Mouse (Mus musculus) bone marrow macrophage, adult 2 months (primary cell): ENCODE results near the gene Tnfsf9. TPM values are rescaled to one million over a fixed set of nuclear protein-coding genes. Genes with fewer than 3 reads are reported as not detected.

Experiments used
- H3K27ac ChIP-seq: 2 replicates; pipeline ENCODE4 v1.5.1; 2012; ENCODE audit warnings: low read depth, low read length; ENCODE audit not compliant: insufficient read depth
- H3K4me1 ChIP-seq: 2 replicates; pipeline ENCODE4 v1.6.1; 2012; ENCODE audit warnings: low read length; ENCODE audit not compliant: control insufficient read depth, insufficient read depth
- H3K4me3 ChIP-seq: 2 replicates; pipeline ENCODE4 v1.5.1; 2012; ENCODE audit warnings: mild to moderate bottlenecking, low read length, moderate library complexity; ENCODE audit not compliant: insufficient read depth
- CTCF ChIP-seq: IDR thresholded peaks from 2 replicates; pipeline ENCODE4 v1.5.1; 2012; ENCODE audit warnings: low read depth, mild to moderate bottlenecking, low read length, moderate library complexity
- POLR2A ChIP-seq: IDR thresholded peaks from 2 replicates; pipeline ENCODE4 v1.6.1; 2012; ENCODE audit warnings: mild to moderate bottlenecking, low read depth, low read length, borderline replicate concordance
- polyA plus RNA-seq: library from polyadenylated mRNA; stranded (reverse); fragments of >200 nt; gene quantifications from 2 replicates; pipeline ENCODE4 v1.2.4, GENCODE M21; 2012; ENCODE audit not compliant: missing spikeins, insufficient read depth, insufficient read length

Gene Tnfsf9
- polyA plus RNA-seq = 6.0 and 6.9 TPM in 2 replicates

DNA sequence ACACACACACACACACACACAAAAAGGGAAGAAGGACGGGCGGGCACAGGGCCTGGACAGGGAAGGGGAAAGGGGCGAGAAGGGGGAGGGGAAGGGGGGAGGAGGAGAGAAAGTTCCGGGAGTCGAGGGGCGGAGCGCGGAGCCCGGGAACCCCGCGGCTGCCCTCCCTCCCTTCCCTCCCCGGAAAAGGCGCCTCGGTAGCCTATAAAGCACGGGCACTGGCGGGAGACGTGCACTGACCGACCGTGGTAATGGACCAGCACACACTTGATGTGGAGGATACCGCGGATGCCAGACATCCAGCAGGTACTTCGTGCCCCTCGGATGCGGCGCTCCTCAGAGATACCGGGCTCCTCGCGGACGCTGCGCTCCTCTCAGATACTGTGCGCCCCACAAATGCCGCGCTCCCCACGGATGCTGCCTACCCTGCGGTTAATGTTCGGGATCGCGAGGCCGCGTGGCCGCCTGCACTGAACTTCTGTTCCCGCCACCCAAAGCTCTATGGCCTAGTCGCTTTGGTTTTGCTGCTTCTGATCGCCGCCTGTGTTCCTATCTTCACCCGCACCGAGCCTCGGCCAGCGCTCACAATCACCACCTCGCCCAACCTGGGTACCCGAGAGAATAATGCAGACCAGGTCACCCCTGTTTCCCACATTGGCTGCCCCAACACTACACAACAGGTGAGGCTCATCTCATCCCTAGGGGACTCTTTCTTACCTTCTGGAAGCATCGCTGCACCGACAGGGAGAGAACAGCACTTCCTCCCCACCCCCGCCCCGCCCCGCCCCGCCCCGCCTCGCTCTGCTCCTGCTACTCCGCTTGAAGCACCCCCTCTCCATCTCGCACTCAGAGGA, at the start of gene Tnfsf9:
TSS of gene Tnfsf9 (plus strand) at position 145 of the 854 bp plus-strand sequence.
- Histone ChIP-seq H3K27ac (peak within 1 kb of the TSS; percentile 83), H3K4me1 (peaks cover 53% of the 10 kb centered on the region), H3K4me3 (peak within 1 kb of the TSS; percentile 71)
- TF ChIP-seq POLR2A = no peak
- no peak for TF ChIP-seq CTCF

DNA sequence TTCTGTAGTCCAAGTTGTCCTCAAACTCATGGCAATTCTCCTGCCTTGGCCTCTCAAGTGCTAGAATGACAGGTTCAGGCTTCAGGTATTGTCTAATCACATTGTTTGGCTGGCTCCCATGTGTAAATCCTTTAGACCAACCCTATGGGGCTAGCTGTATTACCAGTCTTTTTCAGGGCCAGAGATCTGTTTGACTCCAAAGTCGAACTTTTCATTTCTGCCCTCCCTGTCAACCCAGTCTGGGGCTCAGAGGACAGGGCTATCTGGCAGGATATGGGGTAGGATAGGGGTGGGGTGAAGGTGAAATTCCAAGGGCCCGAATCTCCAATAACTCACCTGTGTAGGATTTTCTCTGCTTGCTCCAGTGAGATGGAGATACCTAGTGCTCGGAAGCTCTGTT, 48.9 kb upstream of the Tnfsf9 start:
- no peak overlapping the region for H3K4me3 ChIP-seq
- H3K27ac ChIP-seq = no peak overlapping the region
- H3K4me1 ChIP-seq = peaks cover 3% of the 10 kb centered on the region
- TF ChIP-seq POLR2A = no peak
- TF ChIP-seq CTCF = no peak

DNA sequence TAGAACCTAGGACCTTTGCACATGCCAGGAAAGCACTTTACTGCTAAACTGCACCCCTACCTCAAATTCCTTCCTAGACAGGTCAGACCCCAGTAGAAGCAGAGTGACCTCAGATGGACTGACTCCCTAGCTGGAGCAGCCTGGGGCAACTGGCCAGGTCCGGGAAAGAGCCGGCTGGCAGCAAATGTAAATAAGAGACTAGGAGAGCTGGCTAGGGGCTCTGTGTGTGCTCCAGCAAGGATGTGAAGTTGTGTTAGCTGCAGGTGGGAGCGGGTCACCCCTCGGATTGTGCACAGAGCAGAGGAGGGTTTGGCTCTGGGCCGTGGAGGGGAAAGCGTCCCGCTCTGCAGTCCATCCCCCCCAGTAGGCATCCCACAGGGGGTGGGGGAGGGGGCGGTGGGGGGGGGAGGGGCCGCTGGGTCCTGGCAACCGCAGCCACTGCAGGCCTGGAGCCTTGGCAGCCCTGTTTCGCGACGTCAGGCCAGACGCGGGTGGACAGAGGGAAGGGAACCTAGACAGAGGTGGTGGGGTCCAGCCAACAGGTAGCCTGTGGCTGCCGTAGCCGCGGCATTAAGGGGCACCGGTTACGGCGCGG, 46.1 kb upstream of the Tnfsf9 start, which contains the start of gene Crb3:
TSS of gene Crb3 (plus strand) at position 215 of the 595 bp plus-strand sequence.
- Histone ChIP-seq H3K4me3 (peak within 1 kb of the TSS; percentile 65), H3K27ac (no peak within 1 kb of the TSS), H3K4me1 (peaks cover 7% of the 10 kb centered on the region)
- no peak for TF ChIP-seq CTCF

DNA sequence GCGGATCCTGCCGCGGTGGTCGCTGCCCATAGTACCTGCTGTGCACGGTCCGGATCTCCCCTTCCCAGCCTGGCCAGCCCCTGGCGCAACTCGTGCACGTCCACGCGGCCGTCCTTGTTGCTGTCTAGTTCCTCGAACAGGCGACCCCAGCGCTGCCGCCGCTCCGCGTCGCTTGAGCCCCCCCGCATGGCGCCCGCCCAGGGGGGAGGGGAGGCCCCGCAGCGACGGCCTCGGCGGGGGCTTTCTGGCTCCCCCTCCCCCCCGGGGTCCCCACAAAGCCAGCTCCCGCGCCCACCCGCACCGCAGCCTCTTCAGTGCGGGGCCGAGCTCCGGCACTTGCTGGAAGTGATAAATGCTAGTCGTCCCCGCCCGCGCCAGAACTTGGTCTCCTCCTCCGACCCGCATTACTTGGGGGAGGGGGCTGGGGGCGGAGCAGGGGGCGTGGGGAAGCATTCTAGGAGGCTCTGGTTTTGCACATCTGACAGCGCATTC, 45.6 kb upstream of the Tnfsf9 start, which contains the start of gene Slc25a23:
TSS of gene Slc25a23 (minus strand) at position 378 of the 492 bp plus-strand sequence.
- TF ChIP-seq CTCF (no peak), POLR2A (no peak)
- H3K4me3 ChIP-seq = peak within 1 kb of the TSS; percentile 65
- peak within 1 kb of the TSS; percentile 38; the same call in 1 of the 2 replicates for H3K27ac ChIP-seq
- peaks cover 7% of the 10 kb centered on the region for H3K4me1 ChIP-seq

DNA sequence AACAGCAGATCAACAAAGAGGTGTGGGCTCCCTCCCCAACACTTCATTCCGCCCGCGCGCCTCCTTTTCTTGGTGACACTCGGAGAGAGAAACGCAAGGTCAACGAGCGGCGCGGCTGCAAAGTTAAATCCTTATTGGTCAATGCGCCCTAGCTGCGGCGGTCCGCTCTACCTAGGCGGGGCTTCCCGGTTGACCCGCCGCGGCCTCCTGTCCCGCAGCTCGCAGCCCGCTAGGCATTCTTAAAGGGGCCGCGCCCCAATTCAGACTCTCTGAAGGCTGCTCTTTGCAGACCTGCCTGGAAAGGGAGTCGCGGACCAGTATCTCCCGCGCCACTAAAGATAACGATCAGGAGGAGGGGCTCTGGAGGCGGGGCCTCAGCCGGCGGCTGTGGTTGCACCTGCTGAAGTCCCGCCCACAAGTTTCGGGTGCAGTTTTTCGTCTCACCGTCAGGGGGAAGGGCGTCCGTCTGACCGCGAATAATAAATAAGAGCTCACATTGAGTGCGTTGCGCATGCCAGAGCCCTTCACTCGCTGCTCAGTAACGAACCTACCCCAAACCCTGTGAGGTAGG, 44.8 kb upstream of the Tnfsf9 start:
- Histone ChIP-seq H3K4me3 (peak overlapping the region; percentile 65), H3K4me1 (peaks cover 7% of the 10 kb centered on the region), H3K27ac (peak overlapping the region; percentile 38; the same call in 1 of the 2 replicates)
- TF ChIP-seq CTCF (no peak), POLR2A (no peak)

DNA sequence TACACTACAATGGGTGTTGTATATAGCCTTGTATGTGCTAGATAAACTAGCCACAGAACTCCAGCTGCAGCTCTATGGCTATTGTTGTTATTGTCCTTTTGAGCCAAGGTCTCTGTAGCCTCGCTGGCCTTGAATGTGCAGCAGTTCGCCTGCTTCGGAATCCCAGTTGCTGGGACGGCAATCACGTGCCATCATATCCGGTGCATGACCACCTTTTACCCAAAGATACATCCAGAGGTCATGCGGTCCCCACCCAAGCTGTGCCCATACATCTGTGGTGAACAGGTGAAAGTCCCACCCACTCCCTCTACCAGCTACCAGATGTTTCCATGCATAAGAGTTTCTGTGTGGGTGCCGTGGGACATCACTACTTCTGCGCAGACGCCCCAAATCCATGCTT, 44.1 kb upstream of the Tnfsf9 start:
- Histone ChIP-seq H3K27ac (no peak overlapping the region), H3K4me1 (peaks cover 7% of the 10 kb centered on the region), H3K4me3 (no peak overlapping the region)
- TF ChIP-seq CTCF (no peak), POLR2A (no peak)

GRCm38 (mm10) chr17:57062011-57062521, 43.1 kb upstream of the Tnfsf9 start:
- TF ChIP-seq CTCF = no peak
- TF ChIP-seq POLR2A = no peak
- Histone ChIP-seq H3K4me1 (peaks cover 7% of the 10 kb centered on the region), H3K27ac (no peak overlapping the region), H3K4me3 (peak overlapping the region; percentile 25)

- Histone ChIP-seq H3K27ac (no peak overlapping the region), H3K4me3 (peak overlapping the region; percentile 25; the same call in 1 of the 2 replicates), H3K4me1 (peaks cover 7% of the 10 kb centered on the region)
- TF ChIP-seq CTCF (no peak), POLR2A (no peak)
Observed at GRCm38 (mm10) chr17:57062548-57062947, 42.6 kb upstream of the Tnfsf9 start.

GRCm38 (mm10) chr17:57063031-57063430, 42.1 kb upstream of the Tnfsf9 start:
- Histone ChIP-seq H3K27ac (no peak overlapping the region), H3K4me3 (no peak overlapping the region), H3K4me1 (peaks cover 7% of the 10 kb centered on the region)
- TF ChIP-seq CTCF (no peak), POLR2A (no peak)
